Mouse (Mus musculus) embryo, embryonic 11.5 days (tissue): ENCODE results near the gene Gopc.
"Not testable (repeated sequence)": the region's sequence is repeated elsewhere in the genome, so short reads cannot be mapped to it uniquely, and the experiment has no call there.

Experiments
- DNase-seq: peaks from one replicate; pipeline ENCODE4 v3.0.0-alpha.2; 2012; ENCODE audit warnings: low read depth, low spot score

Gopc gene

GRCm38 (mm10) chr10:52298568-52298967 lies 83.4 kb downstream of the Gopc start:
- not testable (repeated sequence) for DNase-seq

- DNase-seq = no peak
Observed at GRCm38 (mm10) chr10:52295934-52296333, 86.0 kb downstream of the Gopc start.

- no peak for DNase-seq
Observed at GRCm38 (mm10) chr10:52293921-52294577, 87.9 kb downstream of the Gopc start.

- DNase-seq = not testable (repeated sequence)
Observed at GRCm38 (mm10) chr10:52292391-52292790, 89.5 kb downstream of the Gopc start.

GRCm38 (mm10) chr10:52289261-52289660 lies 92.7 kb downstream of the Gopc start:
- no peak for DNase-seq

- DNase-seq = no peak
Observed at GRCm38 (mm10) chr10:52287852-52288533, 93.9 kb downstream of the Gopc start.
